Mouse (Mus musculus) heart, adult 2 months (tissue): ENCODE results near the gene Msx2. TPM values are rescaled to one million over a fixed set of nuclear protein-coding genes. Genes with fewer than 3 reads are reported as not detected.

ENCODE experiments used
- DNase-seq, 2 experiments: peaks; one replicate each; pipeline ENCODE4 v3.0.0; 2021
- H3K27ac ChIP-seq: fragments of 200-600 bp; 2 replicates; pipeline ENCODE4 v1.8.1; 2022
- H3K27me3 ChIP-seq: fragments of 200-500 bp; 2 replicates; pipeline ENCODE4 v1.6.1; 2012; ENCODE audit warnings: mild to moderate bottlenecking, low read length, inconsistent platforms, mixed read lengths; ENCODE audit not compliant: control insufficient read depth, insufficient read depth
- H3K36me3 ChIP-seq: fragments of 200-500 bp; 2 replicates; pipeline ENCODE4 v1.6.1; 2012; ENCODE audit warnings: low read length, inconsistent platforms; ENCODE audit not compliant: control insufficient read depth, insufficient read depth
- H3K4me1 ChIP-seq: fragments of 200-500 bp; 2 replicates; pipeline ENCODE4 v1.6.1; 2011; ENCODE audit warnings: low read length; ENCODE audit not compliant: control insufficient read depth, insufficient read depth
- H3K4me3 ChIP-seq: fragments of 200-600 bp; 2 replicates; pipeline ENCODE4 v1.8.1; 2022
- H3K79me2 ChIP-seq: fragments of 200-500 bp; replicated peaks from 2 replicates; pipeline ENCODE4 v1.6.1; 2012; ENCODE audit warnings: mild to moderate bottlenecking, inconsistent platforms, low read length, moderate library complexity, mixed read lengths; ENCODE audit not compliant: control insufficient read depth, insufficient read depth
- H3K9ac ChIP-seq: fragments of 200-500 bp; 2 replicates; pipeline ENCODE4 v1.6.1; 2012; ENCODE audit warnings: low read depth, mild to moderate bottlenecking, control low read depth, inconsistent platforms, low read length, mixed read lengths
- CTCF ChIP-seq: fragments of 200-600 bp; IDR thresholded peaks from 2 replicates; pipeline ENCODE4 v1.8.1; 2022; ENCODE audit warnings: antibody characterized with exemption, mild to moderate bottlenecking, moderate library complexity
- EP300 ChIP-seq: fragments of 200-500 bp; IDR thresholded peaks from 2 replicates; pipeline ENCODE4 v1.6.1; 2011; ENCODE audit warnings: low read depth, low read length, control low read depth; ENCODE audit not compliant: insufficient read depth
- POLR2A ChIP-seq: fragments of 200-500 bp; IDR thresholded peaks from 2 replicates; pipeline ENCODE4 v1.6.1; 2011; ENCODE audit warnings: mild to moderate bottlenecking, low read depth, low read length, control low read depth; ENCODE audit not compliant: insufficient read depth
- WGBS: fragments of 180-500 bp; shearing (Covaris S2); methylation state at CpG from one replicate; pipeline ENCODE4 v1.1.7; 2018; 5-methylcytosine and 5-hydroxymethylcytosine counted together
- intact Hi-C: fragments of 180-260 bp; cut with DNase I; formaldehyde crosslinking; loops from one replicate; pipeline ENCODE4 v1.15.1; 2025
- polyA plus RNA-seq: library from polyadenylated mRNA; depleted of rRNA; stranded (reverse); fragments of >200 nt; gene quantifications from 2 replicates; pipeline ENCODE4 v1.2.3, GENCODE M21; 2012; rRNA removed
- total RNA-seq, 2 experiments: library from RNA; stranded (reverse); gene quantifications; 2 replicates each; pipeline ENCODE4 v1.2.3; 2021

The Msx2 gene
- total and polyA plus RNA-seq, 3 experiments = 0.30 to 0.94 (median 0.31) TPM

DNA sequence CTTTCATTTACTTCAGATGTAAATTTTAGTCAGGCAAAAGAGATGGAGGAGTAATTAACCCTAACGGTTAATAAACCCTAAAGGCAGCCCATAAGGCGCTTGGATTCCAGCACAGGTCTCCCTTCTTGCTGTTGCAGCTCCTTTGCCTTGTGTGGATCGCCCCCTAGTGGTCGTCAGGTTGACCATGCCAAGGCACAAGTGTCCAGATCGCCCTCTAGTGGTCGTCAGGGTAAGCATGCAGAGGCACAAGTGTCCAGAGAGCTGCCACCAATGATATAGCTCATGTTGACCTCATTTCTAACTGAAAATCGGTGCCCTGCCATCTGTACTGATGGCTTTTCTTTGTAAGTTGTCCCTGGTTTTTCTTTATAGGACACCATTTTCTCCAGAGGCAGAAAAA is 46.4 kb downstream of the Msx2 start:
- Histone ChIP-seq H3K4me3 (no peak overlapping the region), H3K27ac (no peak overlapping the region), H3K36me3 (no peaks in the 10 kb centered on the region), H3K9ac (no peak overlapping the region), H3K27me3 (no peaks in the 10 kb centered on the region), H3K4me1 (no peaks in the 10 kb centered on the region), H3K79me2 (no peaks in the 10 kb centered on the region)
- intact Hi-C loops = loop anchor here (2.0 kb wide), 1 partner anchor 318 kb away; no protein-coding TSS in a partner anchor
- TF ChIP-seq POLR2A (no peak), CTCF (no peak; the same call in 1 of the 2 replicates), EP300 (0 out of 2 replicates have a peak, but pooled peaks have one; percentile 55)
- DNase-seq = peak; percentile 63 to 74
- 21% methylated on average over 7 of the region's 7 CpGs for WGBS

DNA sequence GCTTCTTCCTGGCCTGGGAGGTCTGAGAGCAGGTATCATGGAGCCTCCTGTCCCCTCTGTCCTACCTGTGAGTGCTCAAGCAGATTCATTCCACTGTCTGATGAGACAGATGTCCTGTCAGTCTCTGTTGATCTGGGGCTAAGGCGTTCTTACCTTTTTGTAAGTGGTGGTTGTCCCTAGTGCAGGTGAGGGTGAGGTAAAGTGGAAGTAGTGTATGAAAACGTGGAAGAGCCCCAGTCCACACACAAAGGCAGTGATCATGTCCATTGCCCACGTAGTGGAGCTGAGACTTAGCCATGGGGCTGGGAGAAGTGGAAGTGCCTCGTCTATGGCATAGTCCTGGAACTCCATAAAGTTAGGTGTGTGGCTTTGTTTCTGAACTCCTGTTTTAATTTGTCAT is 51.7 kb downstream of the Msx2 start:
- no peaks in the 10 kb centered on the region for H3K79me2 ChIP-seq
- intact Hi-C loops = no loop called here
- WGBS = 73% methylated on average over 4 of the region's 4 CpGs
- H3K36me3 ChIP-seq = no peaks in the 10 kb centered on the region
- H3K4me1 ChIP-seq = no peaks in the 10 kb centered on the region
- TF ChIP-seq EP300 = no peak
- no peak for TF ChIP-seq POLR2A
- no peak for TF ChIP-seq CTCF
- DNase-seq = no peak
- no peak overlapping the region for H3K4me3 ChIP-seq
- H3K27me3 ChIP-seq = no peaks in the 10 kb centered on the region
- H3K27ac ChIP-seq = no peak overlapping the region
- H3K9ac ChIP-seq = no peak overlapping the region

DNA sequence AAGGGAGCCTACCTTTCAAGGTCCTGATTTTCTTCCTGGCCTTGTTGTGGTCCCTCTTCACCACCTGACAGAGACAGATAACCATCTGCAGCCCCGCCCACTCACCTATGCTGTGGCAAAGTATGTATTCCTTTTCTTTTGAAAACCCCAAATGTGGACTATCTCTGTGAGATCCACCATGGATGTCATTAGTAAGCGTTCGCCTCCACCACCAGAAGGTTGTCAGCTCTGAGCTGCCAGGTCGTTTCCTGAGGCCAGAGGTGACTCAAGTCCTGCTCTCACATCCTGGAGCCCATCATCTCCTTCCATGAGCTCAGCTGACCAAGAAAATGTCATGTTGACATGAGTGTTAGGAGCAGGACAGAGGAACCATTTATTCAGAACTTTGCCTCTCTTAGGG is 52.1 kb downstream of the Msx2 start:
- Histone ChIP-seq H3K4me1 (no peaks in the 10 kb centered on the region), H3K79me2 (no peaks in the 10 kb centered on the region), H3K27me3 (no peaks in the 10 kb centered on the region), H3K27ac (no peak overlapping the region), H3K36me3 (no peaks in the 10 kb centered on the region), H3K4me3 (no peak overlapping the region), H3K9ac (no peak overlapping the region)
- intact Hi-C loops = no loop called here
- TF ChIP-seq CTCF (no peak), POLR2A (no peak), EP300 (no peak)
- no peak for DNase-seq
- WGBS = 58% methylated on average over 4 of the region's 4 CpGs

DNA sequence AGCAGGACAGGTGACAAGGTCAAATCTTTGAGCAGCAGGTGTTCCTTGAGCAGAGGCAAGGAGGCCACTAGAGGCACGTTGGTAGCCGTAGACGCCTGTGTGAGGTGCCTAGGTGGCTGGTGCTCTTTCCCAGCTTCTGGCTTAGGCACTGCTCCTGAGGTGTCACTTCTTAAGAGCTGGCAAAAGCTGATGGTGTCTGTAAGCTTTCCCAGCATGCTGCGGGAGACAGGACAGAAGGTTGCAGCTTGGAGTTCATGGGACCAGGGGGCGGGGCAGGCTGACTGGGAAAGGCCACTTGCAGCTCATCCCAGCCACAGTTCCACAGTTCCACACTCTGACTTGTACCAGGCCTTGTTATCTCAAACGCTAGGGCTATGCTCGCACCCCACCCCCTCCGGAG is 53.2 kb downstream of the Msx2 start:
- H3K4me1 ChIP-seq = no peaks in the 10 kb centered on the region
- intact Hi-C loops = no loop called here
- H3K79me2 ChIP-seq = no peaks in the 10 kb centered on the region
- H3K9ac ChIP-seq = no peak overlapping the region
- H3K27ac ChIP-seq = no peak overlapping the region
- no peaks in the 10 kb centered on the region for H3K27me3 ChIP-seq
- H3K36me3 ChIP-seq = no peaks in the 10 kb centered on the region
- no peak for DNase-seq
- 75% methylated on average over 8 of the region's 8 CpGs for WGBS
- TF ChIP-seq EP300 (no peak), POLR2A (no peak), CTCF (no peak)
- H3K4me3 ChIP-seq = no peak overlapping the region

DNA sequence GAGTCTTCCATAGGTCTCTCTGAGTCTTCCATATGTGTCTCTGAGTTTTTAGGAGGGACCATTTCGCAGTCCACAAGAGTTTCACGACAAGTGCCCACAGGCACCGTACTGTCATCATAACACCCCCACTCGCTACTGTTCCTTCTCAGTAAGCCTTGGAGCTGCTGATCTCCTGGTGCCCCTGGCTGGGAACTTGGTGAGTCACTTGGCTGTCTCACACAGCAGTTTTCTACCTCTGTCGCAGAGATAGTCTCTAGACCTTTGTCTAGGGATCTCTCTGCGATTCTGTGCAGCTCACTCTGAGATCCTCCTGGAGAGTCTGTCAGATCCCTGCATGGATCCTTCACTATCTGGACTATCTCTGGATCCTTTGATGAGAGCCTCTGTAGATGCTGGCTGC is 55.2 kb downstream of the Msx2 start:
- 91% methylated on average over 6 of the region's 6 CpGs for WGBS
- Histone ChIP-seq H3K27me3 (no peaks in the 10 kb centered on the region), H3K27ac (no peak overlapping the region), H3K36me3 (no peaks in the 10 kb centered on the region), H3K9ac (no peak overlapping the region), H3K4me1 (no peaks in the 10 kb centered on the region), H3K4me3 (no peak overlapping the region), H3K79me2 (no peaks in the 10 kb centered on the region)
- DNase-seq = no peak
- TF ChIP-seq CTCF (no peak), EP300 (no peak), POLR2A (no peak)
- intact Hi-C loops = no loop called here

Other genes starting within 250 kb of the Msx2 start
- 1 to 10 TPM; 1.1 to 1.9 TPM for gene Ror2, start 186.9 kb downstream of the Msx2 start, total RNA-seq
- gene Ror2, start 186.9 kb downstream of the Msx2 start, polyA plus RNA-seq = 1.5 and 1.6 TPM in 2 replicates
- 10 to 100 TPM; 13.9 to 14.3 TPM for gene Sptlc1, start 95.7 kb downstream of the Msx2 start, total RNA-seq
- 8.2 and 14.7 TPM in 2 replicates for gene Sptlc1, start 95.7 kb downstream of the Msx2 start, polyA plus RNA-seq